Mouse (Mus musculus): ENCODE measurements around the gene Hoxc11.

Gene Hoxc11

DNA sequence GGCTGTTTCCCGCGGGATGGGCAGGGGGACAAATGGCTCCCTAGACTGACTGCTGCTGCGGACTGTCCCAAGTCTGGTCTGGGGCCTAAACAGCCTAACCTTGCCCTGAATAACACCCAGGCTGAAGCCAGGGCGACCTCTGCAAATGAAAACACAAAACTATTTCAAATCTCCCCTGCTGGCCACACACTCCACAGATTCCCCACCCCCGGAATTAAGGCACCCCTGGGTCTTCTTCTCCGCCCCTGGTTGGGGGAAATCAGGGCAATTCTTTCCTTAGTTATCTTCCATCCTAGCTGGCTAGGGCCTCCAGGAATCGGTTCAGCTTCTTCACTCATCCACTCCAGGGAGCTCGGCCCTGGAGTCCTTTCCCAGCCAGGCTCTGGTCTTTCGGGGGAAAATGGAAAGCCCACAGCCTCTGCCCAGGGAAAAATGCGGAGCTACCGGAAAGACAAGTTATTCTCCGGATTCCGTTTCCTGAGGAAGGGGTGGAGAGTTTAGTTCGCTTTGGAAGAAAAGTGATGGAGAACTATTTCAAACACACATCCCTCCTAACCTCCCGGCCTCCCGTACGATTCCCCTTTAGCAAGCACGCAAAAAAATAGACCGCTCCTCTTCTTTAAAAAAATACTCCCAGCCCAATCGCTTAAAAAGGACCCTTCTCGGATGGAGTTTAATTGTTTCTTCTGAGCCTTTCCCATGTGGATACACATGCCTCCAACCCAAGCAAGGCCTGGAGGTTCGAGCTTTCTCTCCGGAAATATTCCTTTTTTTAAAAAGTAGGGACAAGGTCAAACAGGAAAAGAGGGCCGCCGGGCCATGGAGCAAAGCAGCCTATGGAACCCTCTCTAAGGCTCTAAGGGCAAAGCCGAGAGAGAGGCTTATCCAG, 11.0 kb downstream of the Hoxc11 start:
- no peak for DNase-seq (ENCODE audit: low read depth, low spot score)

DNA sequence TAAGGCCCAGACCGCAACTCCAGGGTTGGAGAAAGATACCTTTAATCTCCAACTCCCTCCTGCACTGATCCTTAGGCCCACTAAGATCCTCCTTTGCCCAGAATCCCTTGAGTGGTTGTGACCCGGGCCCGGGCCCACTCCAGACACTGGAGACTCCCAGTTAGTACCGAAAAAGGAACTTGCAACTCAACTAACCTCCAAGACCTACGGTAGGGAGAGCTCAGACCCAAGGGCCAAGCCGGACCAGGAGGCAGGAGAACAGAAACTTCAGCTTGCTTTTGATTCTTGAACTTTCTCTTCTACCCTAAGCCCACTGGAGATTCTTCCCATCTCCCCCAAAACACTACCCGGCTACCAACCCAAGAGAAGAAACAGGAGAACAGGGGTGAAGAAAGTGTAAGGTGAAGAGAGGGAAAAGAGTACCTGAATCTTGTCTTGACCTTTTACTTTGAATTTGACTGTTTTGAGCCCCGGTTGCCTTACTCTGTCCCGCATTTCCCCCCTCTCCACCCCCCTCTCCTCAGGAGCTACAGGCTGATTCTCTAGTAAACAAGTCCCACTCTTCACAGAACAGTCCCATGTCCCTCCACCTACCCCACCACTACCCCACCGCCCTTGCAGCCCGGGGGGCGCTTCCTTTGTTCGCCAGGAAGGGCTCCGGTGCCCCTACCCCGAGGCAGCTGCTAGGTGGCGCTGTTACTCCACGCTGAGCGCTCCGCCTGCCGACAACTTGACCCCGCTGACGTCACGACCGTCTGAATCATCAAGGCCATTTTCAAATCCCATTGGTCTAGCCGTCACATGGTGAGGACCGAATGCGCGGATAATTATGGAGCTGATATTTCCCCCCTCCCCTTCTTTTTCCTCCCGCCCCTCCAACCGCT, 11.9 kb downstream of the Hoxc11 start:
- DNase-seq (ENCODE audit: low read depth, low spot score), result no peak

DNA sequence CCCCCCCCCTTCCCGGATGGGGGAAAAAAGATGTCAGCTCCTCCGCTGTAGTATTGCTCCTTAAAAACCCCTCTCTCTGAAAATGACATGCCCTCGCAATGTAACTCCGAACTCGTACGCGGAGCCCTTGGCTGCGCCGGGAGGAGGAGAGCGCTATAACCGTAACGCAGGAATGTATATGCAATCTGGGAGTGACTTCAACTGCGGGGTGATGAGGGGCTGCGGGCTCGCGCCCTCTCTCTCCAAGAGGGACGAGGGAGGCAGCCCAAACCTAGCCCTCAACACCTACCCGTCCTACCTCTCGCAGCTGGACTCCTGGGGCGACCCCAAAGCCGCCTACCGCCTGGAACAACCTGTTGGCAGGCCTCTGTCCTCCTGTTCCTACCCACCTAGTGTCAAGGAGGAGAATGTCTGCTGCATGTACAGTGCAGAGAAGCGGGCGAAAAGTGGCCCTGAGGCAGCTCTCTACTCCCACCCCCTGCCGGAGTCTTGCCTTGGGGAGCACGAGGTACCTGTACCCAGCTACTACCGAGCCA, 12.6 kb downstream of the Hoxc11 start, which contains the start of gene Hoxc10:
Gene Hoxc10, plus strand, starts transcription at position 21 of the 536 bp plus-strand sequence.
- DNase-seq (ENCODE audit: low read depth, low spot score), result no peak

DNA sequence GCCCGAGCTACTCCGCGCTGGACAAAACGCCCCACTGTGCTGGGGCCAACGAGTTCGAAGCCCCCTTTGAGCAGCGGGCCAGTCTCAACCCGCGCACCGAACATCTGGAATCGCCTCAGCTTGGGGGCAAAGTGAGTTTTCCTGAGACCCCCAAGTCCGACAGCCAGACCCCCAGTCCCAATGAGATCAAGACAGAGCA, 13.0 kb downstream of the Hoxc11 start, which contains the start of gene Hoxc5:
Gene Hoxc5, plus strand, starts transcription at position 132 of the 199 bp plus-strand sequence.
- no peak for DNase-seq (ENCODE audit: low read depth, low spot score)

DNA sequence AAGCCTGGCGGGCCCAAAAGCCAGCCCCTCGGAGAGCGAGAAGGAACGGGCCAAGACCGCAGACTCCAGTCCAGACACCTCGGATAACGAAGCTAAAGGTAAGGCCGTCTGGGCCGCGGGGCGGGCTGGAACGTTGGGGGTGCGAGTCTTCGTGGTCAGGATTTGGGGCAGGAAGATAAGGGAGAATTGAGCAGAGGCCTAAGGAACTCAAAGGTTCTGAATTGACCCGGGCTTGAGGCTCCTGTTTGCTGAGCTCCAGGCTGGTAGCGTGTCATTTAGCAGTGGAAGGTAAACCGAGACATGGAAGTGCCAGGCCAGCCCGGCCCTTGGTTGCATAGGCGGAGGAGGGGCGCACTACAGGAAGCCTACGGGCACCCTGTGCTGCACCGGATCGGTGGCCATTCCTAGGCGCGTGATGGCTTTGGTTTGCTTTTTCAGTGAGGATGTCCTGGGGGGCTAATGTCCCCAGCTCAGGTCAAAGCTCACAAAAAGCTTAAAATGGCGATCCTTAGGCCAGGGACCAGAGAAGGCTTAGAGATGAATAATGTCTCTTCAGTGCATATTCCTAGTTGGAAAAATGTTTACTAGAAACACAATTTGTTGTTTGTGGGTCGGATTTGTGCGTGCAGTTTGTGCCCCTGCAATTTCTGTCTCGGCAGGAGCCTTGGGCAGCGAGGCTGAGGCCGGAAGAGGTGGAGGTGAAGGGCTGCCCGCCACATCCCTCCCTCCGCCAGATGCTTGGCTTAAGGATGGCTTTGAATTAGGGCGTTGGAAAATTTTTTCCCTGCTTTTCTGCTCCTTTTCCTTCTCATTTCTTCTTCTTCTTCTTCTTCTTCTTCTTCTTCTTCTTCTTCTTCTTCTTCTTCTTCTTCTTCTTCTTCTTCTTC, 13.5 kb downstream of the Hoxc11 start:
- DNase-seq (ENCODE audit: low read depth, low spot score), result no peak

DNA sequence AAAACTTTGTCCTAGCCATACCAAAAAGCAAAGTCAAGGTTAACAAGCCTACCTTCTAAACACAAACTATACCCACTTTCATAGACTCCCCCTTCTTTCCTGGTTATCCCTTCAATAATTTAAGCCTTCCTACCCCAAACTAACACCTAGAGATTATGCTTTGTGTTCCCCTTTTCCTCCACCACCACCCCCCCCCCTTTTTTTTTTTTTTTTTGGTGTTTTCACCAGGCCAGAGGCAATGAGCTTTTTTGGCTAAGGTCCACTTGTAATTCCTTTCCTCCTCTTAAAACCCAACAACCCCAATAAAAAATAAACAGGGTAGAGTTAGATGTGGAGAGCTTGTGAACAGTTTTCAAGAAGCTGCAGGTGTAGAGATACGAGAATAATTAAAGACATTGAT, 15.1 kb downstream of the Hoxc11 start:
- DNase-seq (ENCODE audit: low read depth, low spot score), result no peak

DNA sequence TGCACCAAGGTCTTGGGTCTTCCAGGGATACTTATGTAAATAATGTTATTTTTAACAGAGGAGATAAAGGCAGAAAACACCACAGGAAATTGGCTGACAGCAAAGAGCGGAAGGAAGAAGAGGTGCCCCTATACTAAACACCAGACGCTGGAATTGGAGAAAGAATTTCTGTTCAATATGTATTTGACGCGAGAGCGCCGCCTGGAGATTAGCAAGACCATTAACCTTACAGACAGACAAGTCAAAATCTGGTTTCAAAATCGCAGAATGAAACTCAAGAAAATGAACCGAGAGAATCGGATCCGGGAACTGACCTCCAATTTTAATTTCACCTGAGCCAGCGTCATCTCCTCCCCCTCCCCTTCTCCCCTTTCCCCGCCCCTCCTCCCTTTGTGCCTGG, 16.5 kb downstream of the Hoxc11 start:
- DNase-seq (ENCODE audit: low read depth, low spot score), result no peak

DNA sequence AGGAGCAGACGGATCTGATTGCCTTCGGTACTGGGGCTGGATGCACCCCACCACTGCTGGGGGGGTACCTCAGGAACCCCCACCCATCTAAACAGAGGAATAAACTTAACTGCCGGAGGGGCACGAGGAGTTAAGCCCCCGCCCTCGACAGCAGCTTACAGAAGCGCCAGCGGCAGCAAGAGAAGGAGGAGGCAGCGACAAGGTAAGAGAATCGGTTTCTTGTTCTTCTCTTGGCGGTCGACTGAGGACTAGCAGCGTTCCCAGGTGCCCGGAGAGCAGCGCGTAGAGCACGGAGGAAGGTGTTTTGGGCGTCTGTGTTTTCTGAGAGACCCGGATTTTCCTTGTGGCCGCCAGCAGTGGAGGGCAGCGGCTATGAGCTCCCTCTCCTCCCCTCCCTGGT, 18.0 kb downstream of the Hoxc11 start:
- DNase-seq (ENCODE audit: low read depth, low spot score), result no peak

DNA sequence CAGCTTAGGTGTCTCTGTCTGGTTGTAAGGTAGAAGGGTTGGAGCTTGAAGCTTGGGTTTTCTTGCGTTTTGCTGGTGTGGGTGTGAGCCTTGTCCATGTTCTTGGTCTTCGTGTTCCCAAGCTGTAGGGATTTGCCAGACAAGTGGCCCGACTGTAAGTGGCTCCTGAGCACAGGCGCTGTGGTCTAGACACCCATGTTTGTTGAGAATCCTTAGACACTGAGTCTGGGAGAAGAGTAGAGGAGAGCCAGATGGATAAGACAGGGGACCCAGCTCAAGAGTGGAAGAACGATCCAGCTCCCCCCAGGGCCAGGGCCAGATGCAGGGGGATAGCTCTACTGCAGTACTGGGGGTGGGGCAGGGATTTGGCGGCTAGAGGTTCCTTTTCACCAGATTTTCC, 18.5 kb downstream of the Hoxc11 start:
- DNase-seq (ENCODE audit: low read depth, low spot score), result no peak

DNA sequence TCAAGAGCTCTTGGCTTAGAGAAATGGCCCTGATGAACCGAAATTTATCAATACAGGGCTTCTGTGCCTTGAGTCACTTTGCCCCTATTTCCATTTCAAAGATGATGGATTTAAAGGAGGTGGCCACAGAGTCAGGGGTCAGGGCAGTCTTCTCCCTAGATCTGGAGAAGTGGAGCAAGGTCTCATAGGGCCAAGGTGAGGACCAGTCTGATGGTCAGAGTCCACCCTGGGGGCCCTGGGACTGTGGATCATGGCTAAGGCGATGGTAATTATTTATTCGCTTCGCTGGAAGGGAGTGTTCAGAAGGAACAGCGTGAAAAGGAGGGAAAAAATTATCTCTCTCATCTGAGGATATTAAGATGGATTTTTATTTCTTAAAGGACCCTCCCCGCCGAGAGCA, 20.8 kb downstream of the Hoxc11 start:
- DNase-seq (ENCODE audit: low read depth, low spot score), result no peak

DNA sequence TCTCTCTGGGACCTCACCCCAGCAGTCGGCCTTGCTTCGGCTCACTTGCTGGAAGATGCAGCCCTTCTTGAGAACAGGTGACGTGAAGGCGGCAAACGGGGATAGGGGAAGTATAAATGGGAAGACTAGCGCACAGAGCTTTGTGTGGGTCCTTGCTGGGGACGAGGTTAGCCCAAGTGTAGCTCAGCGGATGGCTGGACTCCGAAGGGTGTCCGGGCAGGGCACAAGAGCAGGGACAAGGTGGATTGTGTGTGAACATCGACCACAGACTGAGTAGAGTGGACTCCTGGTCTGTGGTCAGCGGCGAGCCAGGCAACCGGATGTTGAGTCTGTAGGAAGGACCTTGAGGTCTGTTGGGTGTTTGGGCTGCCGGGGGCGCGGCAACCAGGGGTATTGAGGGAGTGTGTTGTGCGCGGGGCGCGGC, 21.5 kb downstream of the Hoxc11 start:
- no peak for DNase-seq (ENCODE audit: low read depth, low spot score)

DNA sequence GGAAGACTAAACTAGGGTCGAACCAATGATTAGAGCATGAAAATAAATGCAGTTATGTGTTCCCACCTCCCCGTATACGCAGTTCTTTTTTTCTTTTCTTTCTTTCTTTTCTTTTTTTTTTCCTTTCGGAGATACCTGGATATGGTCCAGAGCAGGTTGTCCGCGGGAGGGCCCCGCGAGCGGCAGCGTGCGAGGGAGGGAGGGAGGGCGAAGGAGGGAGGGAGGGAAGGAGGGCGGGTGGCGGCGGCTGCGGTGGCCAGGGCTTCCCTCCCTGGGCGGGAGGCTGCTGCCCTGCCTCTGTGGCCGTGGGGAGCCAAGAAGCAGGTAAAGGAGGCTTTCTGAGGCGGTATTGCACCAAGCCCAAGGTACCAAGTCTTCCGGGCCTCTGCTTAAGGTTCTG, 21.9 kb downstream of the Hoxc11 start, which contains the start of gene Hoxc9:
Gene Hoxc9, plus strand, starts transcription at position 269 of the 400 bp plus-strand sequence.
- DNase-seq (ENCODE audit: low read depth, low spot score), result no peak

DNA sequence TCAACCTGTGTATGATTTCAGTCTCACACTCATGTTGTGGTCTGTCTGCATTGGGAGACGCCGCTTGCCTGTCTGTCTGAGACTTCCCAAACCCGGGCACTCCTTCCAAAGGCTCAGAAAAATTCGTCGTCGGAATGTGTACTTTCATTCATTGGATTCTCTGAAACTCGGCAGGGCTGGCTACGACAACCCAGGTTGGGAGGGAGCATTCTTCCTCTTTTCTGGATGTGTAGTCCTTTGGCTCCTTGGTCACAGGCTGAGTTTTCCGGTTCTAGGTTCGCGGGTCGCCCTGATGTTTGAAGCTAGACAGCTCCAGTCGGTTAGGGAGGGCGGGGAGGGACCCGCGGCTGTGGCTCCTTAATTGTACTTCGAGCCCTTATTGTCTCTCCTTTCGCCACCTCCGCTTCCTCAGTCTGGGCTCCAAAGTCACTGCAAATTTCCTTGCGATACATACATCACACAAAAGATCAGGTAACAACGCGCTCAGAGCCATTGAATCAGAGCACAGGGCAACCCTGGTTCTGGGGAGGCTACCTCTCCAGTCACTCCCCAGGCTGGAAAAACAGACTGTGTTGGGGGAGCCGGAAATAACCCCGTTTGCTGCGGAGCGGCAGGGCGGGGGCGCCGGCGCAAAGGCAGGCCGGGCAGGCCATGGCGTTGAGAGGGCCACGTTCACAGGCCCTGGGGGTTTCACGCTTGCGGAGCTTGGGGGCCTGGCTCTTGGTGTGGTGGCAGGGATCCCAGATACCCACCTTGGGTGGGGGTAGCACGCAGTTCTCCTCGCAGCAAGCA, 22.6 kb downstream of the Hoxc11 start:
- no peak for DNase-seq (ENCODE audit: low read depth, low spot score)

DNA sequence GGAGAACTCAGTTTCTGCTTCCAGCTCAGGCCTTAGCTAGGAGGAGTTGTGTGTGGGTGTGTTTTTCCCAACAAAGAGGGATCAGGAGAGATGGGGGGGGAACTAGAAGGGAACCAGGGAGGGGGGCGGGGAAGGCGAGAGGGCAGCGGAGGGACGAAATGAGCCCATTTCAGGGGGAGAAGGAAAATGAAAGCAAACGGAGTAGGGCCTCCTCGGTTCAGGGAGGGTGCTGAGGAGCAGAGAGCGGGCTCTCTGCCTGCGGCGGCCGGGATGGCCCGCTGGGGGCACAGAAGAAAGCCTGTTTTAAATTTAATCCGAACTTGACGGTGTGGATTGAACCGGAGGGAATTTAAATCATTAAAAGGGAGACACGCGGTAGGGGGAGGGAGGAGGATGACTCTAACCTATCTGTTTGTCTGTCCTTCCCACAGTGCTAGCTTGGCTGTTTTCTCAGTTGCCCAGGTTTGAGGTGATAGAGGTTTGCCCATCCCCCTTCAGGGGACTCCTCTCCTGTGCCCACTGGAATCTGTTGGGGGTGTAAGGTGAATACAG, 23.3 kb downstream of the Hoxc11 start:
- no peak for DNase-seq (ENCODE audit: low read depth, low spot score)

DNA sequence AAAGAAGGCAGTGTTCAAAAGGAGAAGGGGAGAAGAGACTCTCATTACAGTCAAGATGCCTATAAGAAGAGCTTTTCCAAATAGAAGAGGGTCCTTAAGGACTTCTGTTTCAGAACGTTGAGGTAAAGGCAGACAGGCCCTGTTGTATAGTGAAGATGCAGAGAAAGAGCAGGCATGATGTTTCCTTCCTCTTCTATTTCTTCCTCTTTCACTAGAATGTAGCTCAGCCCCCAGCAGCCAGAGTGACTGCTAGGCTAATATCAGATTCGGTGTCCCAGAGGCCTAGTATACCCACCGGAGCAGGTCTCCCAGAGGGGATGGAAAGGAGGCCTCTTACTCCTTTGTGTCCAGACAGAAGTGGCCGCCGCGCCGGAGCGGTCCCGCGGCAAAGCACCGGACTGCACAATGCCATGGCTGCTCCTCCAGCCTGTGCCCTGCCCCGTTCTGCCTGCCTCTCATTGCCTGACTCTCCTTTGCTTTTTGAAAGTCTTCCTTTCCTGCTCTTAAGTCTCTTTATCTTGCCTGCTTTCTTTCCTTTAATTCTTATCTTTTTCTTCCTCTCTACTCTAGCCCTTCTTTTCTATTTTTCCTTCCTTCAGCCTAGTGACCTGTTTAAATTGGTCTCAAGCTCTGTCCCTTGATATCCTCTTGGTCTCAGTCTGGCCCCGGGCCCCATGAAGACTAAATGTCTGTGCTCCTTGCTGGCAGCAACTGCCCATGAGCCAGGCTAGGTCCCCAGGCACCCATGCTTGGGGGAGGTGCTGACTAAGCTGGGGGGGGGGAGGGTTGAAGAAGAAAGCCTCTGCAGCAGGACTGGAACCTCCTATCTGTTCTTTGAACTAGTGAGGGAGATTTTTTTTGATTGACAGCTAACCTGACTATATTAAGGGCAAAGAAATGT, 24.6 kb downstream of the Hoxc11 start:
- DNase-seq (ENCODE audit: low read depth, low spot score), result no peak

DNA sequence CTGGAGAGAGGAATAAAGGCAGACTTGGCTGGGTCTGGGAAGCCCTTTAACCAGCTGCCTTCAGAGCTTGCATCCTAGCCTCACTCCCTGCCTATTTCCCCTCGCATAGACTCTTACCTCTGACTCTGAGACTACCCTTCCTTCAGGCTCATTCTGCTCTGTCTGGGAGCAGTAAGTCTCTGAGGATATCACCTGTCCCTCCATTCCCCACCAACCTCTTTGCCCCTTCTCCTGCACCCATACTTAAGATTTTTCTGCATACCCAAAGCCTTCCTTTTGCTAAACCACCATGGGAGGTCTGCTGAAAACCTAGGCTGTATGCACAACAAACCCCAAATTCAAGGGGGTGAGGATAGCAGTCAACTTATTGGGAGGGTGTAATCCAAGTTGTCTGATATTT, 25.7 kb downstream of the Hoxc11 start:
- DNase-seq (ENCODE audit: low read depth, low spot score), result no peak

DNA sequence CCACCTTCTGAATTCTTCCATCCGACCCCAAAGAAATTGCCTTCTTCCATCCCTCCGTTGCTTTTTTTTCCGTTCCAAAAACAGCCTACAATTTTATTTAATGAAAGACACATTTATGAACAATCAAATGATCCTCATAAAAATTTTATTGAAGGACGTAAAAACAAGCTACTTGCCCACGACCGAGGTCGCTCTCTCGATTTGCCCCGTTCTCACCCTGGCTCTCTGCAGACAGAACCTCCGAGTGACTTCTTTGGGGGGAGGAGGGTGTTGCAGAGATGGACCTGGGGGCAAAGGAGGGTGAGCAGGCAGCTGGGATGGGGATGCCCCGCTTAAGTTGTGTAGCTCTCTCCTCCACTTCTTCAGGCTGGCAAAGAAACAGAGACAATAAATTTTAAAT, 26.1 kb downstream of the Hoxc11 start:
- no peak for DNase-seq (ENCODE audit: low read depth, low spot score)

DNA sequence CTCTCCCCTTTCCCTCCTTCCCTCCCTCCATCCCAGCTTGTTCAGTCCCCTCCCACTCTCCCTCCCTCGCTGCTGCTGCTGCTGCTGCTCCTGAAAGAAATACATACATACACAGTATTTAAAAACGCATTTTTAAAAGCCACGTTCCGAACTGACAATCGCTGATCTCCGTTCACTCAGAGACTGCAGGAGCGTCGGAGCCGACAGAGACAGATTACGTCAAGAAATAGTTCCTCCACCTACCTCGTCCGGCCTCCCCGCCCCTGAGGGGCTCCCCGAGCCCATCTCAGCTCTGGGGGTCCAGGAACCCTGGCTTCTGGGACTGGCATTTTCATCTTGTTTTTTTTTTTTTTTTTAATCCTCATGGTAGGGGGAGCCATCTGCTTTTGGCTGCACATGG, 26.7 kb downstream of the Hoxc11 start:
- DNase-seq (ENCODE audit: low read depth, low spot score), result no peak

Data from telencephalon, adult 2 months (tissue).